Mouse (Mus musculus): Measurements from ENCODE around the gene Lhcgr.

Gene Lhcgr

GRCm38 (mm10) chr17:88703112-88703511, 88.7 kb downstream of the Lhcgr start:
- no peak for DNase-seq (ENCODE audit: low read depth, low spot score)

- no peak for DNase-seq (ENCODE audit: low read depth, low spot score)
Measured at GRCm38 (mm10) chr17:88702345-88702744, 89.4 kb downstream of the Lhcgr start.

- no peak for DNase-seq (ENCODE audit: low read depth, low spot score)
Measured at GRCm38 (mm10) chr17:88700901-88701300, 90.9 kb downstream of the Lhcgr start.

- no peak for DNase-seq (ENCODE audit: low read depth, low spot score)
Measured at GRCm38 (mm10) chr17:88696656-88697333, 95.0 kb downstream of the Lhcgr start.

GRCm38 (mm10) chr17:88688226-88688625, 103.6 kb downstream of the Lhcgr start:
- DNase-seq (ENCODE audit: low read depth, low spot score), result no peak

- no peak for DNase-seq (ENCODE audit: low read depth, low spot score)
Measured at GRCm38 (mm10) chr17:88675310-88676309, 116.2 kb downstream of the Lhcgr start.

GRCm38 (mm10) chr17:88670800-88671199, 121.0 kb downstream of the Lhcgr start:
- no peak for DNase-seq (ENCODE audit: low read depth, low spot score)

- no peak for DNase-seq (ENCODE audit: low read depth, low spot score)
Measured at GRCm38 (mm10) chr17:88669921-88670320, 121.9 kb downstream of the Lhcgr start.

GRCm38 (mm10) chr17:88668452-88668851, 123.3 kb downstream of the Lhcgr start, which contains the start of gene Gtf2a1l:
Gene Gtf2a1l, plus strand, starts transcription at chr17:88668660.
- no peak for DNase-seq (ENCODE audit: low read depth, low spot score)

Data from retina, adult 2 months (tissue).